Mouse (Mus musculus) bone marrow macrophage, adult 2 months (primary cell): ENCODE results near the gene Cebpe. TPM values are rescaled to one million over a fixed set of nuclear protein-coding genes. Genes with fewer than 3 reads are reported as not detected.

Experiments
- H3K27ac ChIP-seq: 2 replicates; pipeline ENCODE4 v1.5.1; 2012; ENCODE audit warnings: low read depth, low read length; ENCODE audit not compliant: insufficient read depth
- H3K4me1 ChIP-seq: 2 replicates; pipeline ENCODE4 v1.6.1; 2012; ENCODE audit warnings: low read length; ENCODE audit not compliant: control insufficient read depth, insufficient read depth
- H3K4me3 ChIP-seq: 2 replicates; pipeline ENCODE4 v1.5.1; 2012; ENCODE audit warnings: mild to moderate bottlenecking, low read length, moderate library complexity; ENCODE audit not compliant: insufficient read depth
- CTCF ChIP-seq: IDR thresholded peaks from 2 replicates; pipeline ENCODE4 v1.5.1; 2012; ENCODE audit warnings: low read depth, mild to moderate bottlenecking, low read length, moderate library complexity
- POLR2A ChIP-seq: IDR thresholded peaks from 2 replicates; pipeline ENCODE4 v1.6.1; 2012; ENCODE audit warnings: mild to moderate bottlenecking, low read depth, low read length, borderline replicate concordance
- polyA plus RNA-seq: library from polyadenylated mRNA; stranded (reverse); fragments of >200 nt; gene quantifications from 2 replicates; pipeline ENCODE4 v1.2.4, GENCODE M21; 2012; ENCODE audit not compliant: missing spikeins, insufficient read depth, insufficient read length

The Cebpe gene
- polyA plus RNA-seq, 1 experiment, result 0.90 TPM

DNA sequence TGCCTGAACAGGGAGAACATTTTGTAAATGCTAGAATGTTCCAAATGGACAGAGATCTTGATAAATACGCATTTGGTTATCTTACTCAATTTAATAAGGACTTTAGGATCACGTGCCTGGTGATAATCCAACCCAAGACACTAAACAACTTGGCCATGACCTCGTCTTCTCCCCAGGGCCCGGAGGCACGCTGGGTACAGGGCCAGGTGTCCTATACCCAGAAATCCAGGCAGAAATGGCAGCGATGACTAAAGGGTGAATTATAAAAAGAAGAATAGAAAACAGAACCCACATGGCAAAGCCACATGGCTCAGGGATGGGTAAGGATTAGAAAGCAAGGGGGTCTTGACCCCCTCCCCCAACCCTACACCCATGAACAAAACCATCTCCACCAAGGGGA is 29.7 kb upstream of the Cebpe start:
- Histone ChIP-seq H3K4me3 (no peak overlapping the region), H3K27ac (no peak overlapping the region), H3K4me1 (peaks cover 10% of the 10 kb centered on the region)
- TF ChIP-seq POLR2A, result no peak
- TF ChIP-seq CTCF, result no peak

DNA sequence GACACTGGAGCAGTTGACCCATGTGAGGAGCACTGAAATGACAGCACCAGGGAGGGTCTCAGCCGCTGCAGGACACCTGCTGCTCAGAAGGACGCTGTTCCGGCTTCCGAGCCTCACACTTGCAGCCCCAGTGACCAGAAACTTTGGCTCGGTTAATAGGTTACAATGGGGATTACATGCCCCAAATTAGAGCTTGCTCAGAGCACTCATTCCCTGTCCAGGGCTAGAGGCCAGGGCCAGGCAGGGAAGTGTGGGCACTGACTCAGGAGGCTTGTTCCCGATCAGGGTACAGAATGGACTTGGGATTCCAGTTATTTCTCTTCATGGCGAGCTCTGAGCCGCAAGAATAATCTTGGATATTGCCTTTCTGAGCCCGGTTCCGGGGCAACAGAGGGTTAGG is 25.7 kb upstream of the Cebpe start:
- no peak for TF ChIP-seq CTCF
- Histone ChIP-seq H3K27ac (no peak overlapping the region), H3K4me1 (peaks cover 23% of the 10 kb centered on the region), H3K4me3 (no peak overlapping the region)

DNA sequence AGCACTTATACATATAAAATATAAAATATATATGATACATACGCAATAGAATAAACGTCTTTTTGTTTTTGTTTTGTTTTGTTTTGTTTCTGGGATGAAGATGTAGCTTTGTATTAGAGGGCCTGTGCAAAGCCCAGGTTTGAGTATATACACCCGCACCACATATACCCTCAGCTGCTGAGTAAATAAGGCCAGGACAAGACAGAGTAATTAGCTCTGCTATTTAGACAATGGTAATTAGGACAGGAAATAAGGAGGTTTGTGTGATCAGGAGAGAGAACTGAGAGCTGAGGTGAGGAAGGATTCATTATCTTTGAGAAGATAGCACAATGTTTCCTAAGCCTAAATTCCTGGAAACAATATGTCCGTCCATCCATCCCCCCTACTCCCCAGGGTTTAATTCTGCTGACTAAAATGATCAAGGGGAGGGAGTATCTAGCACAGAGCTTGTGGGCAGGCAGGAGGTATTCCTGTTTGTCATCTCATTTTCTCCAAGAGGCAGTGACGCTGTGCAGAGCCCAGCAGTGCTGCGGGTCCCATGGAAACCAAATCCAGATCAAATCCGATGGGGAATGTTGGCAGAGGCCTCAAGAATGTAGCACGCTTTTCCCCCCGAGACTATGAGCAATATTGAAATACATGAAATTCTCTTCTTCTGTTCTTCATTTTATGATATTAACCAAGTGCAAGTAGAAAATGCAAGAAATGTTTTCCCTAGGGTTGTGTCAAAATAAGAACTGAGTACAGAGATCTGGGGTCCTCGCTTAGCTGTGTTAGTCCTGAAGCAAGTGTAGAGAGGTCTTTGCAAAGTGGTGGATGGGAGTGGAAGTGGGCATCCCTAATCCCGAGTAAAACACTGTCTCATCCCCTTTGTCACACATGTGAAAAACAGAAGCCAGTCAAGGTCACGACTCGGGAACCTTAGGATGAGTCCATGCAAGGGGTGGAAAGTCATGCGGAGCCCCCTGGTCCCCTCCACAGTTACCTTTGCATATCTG is 24.9 kb upstream of the Cebpe start:
- Histone ChIP-seq H3K27ac (no peak overlapping the region), H3K4me1 (peaks cover 19% of the 10 kb centered on the region), H3K4me3 (no peak overlapping the region)
- no peak for TF ChIP-seq POLR2A
- no peak for TF ChIP-seq CTCF

DNA sequence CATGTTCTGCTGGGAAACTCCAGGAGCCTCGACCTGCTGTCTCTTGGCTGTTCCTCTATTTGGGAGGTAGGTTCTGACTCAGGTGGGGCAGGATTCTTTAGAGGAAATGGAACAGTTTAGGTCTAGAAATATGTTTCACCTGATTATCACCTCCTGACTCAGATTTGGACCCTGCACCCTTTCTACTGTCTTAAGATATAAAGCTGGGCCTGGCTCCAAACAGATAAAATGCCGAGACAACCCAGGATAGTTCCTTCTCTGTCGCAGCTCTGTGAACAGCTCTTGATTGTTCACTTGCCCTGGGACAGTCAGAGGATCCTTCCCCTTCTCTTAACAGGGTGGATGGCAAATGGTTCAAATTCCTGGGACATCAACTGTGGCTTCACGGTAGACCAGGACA is 23.2 kb upstream of the Cebpe start:
- Histone ChIP-seq H3K4me3 (no peak overlapping the region), H3K4me1 (peaks cover 19% of the 10 kb centered on the region), H3K27ac (peak overlapping the region; percentile 27)
- TF ChIP-seq POLR2A (no peak), CTCF (no peak)

DNA sequence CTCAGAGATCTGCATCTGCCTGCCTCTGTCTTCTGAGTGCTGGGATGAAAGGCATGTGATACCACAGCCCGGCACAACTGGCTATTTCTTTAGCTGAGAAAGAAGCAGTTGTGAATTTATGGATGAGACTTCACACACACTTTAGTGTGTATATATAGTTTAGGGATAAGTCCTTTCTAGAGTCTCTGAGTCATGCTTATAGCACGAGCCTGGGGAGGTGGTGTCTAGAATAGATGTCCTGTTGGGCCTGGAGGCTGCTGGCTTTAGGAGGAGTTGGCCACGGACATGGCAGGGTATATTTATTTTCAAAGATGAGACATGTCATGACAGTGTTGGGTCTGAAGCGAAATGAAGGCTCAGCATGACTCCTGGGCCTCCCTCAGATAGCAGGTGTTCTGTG is 22.0 kb upstream of the Cebpe start:
- Histone ChIP-seq H3K4me3 (no peak overlapping the region), H3K4me1 (peaks cover 16% of the 10 kb centered on the region), H3K27ac (no peak overlapping the region)
- TF ChIP-seq CTCF (no peak), POLR2A (no peak)

DNA sequence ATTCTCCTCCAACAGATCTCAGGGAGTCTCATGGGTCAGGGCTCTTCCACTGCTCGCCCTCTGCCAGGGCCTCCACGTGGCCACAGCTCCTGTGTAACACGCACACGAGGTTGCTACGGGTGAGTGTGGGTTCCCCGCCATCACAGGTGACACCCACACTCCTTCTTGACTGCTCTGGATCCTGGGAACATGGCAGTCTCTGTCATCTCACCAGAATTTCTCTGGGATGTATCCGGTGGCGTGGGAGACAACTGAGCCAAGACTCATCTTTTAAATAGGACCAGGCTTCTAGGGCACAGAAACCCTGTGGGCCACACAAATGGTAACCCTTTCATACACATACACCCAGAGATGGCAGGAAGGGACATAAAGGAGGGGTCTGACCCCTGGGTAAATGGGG is 20.2 kb upstream of the Cebpe start:
- H3K4me3 ChIP-seq, result no peak overlapping the region
- peaks cover 16% of the 10 kb centered on the region for H3K4me1 ChIP-seq

DNA sequence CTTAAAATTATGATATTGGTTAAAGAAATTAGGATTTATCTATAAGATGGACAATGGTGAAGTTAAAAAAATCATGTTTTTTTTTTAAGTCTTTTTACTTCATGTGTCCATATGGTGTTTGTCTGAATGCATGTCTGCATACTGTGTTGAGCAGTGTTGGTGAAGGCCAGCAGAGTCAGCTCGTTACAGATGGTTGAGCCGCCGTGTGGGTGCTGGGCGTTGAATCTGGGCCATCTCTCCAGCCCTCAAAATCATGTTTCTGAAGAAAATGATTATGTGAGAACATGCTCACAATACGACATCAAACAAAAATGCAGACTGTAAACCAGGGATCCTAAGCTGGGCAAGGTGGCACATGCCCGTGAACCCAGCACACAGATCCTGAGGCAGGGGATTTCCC is 18.3 kb upstream of the Cebpe start:
- Histone ChIP-seq H3K27ac (no peak overlapping the region), H3K4me1 (peaks cover 10% of the 10 kb centered on the region), H3K4me3 (no peak overlapping the region)
- TF ChIP-seq CTCF, result no peak
- no peak for TF ChIP-seq POLR2A

More for the DNA sequence above, 20.2 kb upstream of the Cebpe start:
- TF ChIP-seq CTCF (no peak), POLR2A (no peak)
- no peak overlapping the region for H3K27ac ChIP-seq

DNA sequence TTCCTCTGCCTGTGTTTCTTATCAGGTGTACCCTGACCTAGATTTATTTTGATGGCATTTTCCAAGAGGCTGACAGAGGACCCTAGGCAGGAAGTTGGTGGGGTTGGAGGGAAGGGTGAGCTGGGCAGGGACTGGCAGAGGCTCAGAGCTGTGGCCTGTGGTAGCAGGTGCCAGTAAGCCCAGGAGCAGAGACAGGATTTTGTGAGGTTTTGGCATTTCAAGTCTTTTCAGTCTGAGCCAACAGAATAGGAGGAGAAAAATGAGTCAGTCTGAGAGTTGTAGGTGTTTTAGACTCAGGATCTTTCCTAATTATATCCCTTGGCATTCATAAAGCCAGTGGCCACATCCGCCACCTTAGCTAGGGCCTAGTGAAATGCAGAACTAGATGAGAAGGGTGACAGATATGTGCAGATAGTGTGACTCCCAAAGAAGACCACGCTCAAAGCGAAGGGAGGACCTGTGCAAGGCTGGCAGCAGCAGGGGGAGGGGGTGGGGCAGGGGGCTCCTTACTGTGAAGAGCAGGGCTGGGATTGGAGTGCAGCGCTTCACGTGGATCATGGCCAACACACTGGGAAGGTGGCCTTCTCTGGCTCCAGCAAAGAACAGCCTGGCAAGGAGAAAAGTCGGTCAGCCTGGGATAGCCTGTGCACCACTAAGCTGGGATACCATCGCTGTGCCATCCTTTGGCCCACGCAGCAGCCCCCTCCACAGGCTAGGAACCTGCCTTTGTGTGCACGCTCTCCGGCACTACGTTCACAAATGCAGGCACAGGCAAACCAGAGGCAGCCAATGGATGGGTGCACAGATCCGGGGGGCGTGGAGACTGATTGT is 17.1 kb upstream of the Cebpe start:
- H3K4me3 ChIP-seq, result no peak overlapping the region
- TF ChIP-seq CTCF, result no peak
- no peak for TF ChIP-seq POLR2A
- no peak overlapping the region for H3K27ac ChIP-seq
- peaks cover 10% of the 10 kb centered on the region for H3K4me1 ChIP-seq

DNA sequence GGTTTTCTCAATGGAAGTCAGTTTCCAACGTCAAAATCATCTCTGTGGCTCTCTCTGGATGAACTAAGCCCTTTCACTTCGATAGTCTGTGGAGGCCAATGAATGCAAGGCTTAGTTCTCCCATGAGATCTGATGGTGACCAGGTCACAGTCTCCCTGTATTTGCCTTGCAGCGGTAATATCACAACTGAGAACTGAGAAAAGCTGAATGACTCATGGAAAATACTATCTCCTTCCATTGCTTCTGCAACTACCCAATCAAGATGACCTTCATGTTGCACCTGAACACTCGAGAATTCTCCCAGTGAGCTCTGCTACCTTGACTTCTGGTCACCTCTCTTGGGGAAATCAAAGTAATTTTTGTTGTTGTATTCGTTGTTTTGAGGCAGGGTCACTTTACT is 15.6 kb upstream of the Cebpe start:
- no peak overlapping the region for H3K4me3 ChIP-seq
- H3K27ac ChIP-seq, result no peak overlapping the region
- no peak for TF ChIP-seq POLR2A
- TF ChIP-seq CTCF, result no peak
- peaks cover 6% of the 10 kb centered on the region for H3K4me1 ChIP-seq

DNA sequence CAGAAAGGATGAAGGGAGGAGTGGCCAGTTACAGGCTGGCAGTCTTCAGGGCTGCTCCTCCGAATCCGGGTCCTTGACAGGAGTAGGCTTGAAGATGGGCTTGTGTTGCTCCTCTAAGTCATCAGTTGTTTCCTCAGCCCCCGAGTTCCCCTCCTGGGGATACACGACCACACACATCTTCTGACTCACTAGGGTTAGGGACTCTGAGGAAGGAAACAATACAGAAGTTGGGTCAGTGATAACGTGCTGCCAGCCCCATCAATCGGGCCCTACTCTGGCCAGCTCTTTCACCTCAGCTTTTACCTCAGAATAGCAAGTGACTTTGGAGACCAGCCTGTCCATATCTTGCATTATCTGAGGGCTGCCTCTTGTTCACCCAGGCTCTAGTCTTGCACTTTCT is 12.1 kb upstream of the Cebpe start:
- H3K4me3 ChIP-seq, result no peak overlapping the region
- TF ChIP-seq POLR2A (no peak), CTCF (no peak)

More for the DNA sequence above, 12.1 kb upstream of the Cebpe start:
- Histone ChIP-seq H3K4me1 (peaks cover 6% of the 10 kb centered on the region), H3K27ac (no peak overlapping the region)
